Mouse (Mus musculus) MEL (cell line): Measurements from ENCODE around the gene Gm12886.

Experiments
- CTCF ChIP-seq, 3 experiments: IDR thresholded peaks in 2 of 3; conservative IDR thresholded peaks in 1 of 3; 2 replicates each; pipeline ENCODE4 v1.5.1; 2011 to 2012; ENCODE audit warnings: low read length in 3 of 3, low read depth in 2 of 3, mild to moderate bottlenecking in 2 of 3, improper control_type of control experiment in 1 of 3, inconsistent platforms in 1 of 3, mixed read lengths in 1 of 3, moderate library complexity in 1 of 3; ENCODE audit not compliant: control insufficient read depth in 1 of 3, insufficient read depth in 1 of 3, poor library complexity in 1 of 3, severe bottlenecking in 1 of 3
- GATA1 ChIP-seq: IDR thresholded peaks from 2 replicates; pipeline ENCODE4 v1.6.1; 2011; ENCODE audit warnings: low read depth, low read length, improper control_type of control experiment
- JUND ChIP-seq: IDR thresholded peaks from 2 replicates; pipeline ENCODE4 v1.6.1; 2011; ENCODE audit warnings: low read depth, mild to moderate bottlenecking, improper control_type of control experiment, low read length
- MAFK ChIP-seq: IDR thresholded peaks from 2 replicates; pipeline ENCODE4 v1.6.1; 2011; ENCODE audit warnings: low read depth, mild to moderate bottlenecking, low read length, improper control_type of control experiment, borderline replicate concordance
- MAX ChIP-seq: IDR thresholded peaks from 2 replicates; pipeline ENCODE4 v1.6.1; 2011; ENCODE audit warnings: low read length, improper control_type of control experiment
- MEF2A ChIP-seq: IDR thresholded peaks from 2 replicates; pipeline ENCODE4 v1.6.1; 2014; ENCODE audit warnings: low read depth, mild to moderate bottlenecking, inconsistent platforms, low read length, improper control_type of control experiment; ENCODE audit not compliant: poor library complexity, insufficient replicate concordance, severe bottlenecking; ENCODE audit errors: extremely low read depth
- MXI1 ChIP-seq: IDR thresholded peaks from 2 replicates; pipeline ENCODE4 v1.6.1; 2011; ENCODE audit warnings: mild to moderate bottlenecking, low read depth, low read length, improper control_type of control experiment
- POLR2A ChIP-seq, 2 experiments: IDR thresholded peaks; 2 replicates each; pipeline ENCODE4 v1.6.1; 2011 to 2012; ENCODE audit warnings: low read length in 2 of 2, mild to moderate bottlenecking in 2 of 2, control low read depth in 1 of 2, improper control_type of control experiment in 1 of 2, low read depth in 1 of 2, moderate library complexity in 1 of 2; ENCODE audit not compliant: control insufficient read depth in 1 of 2, insufficient read depth in 1 of 2, poor library complexity in 1 of 2
- TAL1 ChIP-seq: IDR thresholded peaks from 2 replicates; pipeline ENCODE4 v1.6.1; 2012; ENCODE audit warnings: mild to moderate bottlenecking, inconsistent platforms, low read length, moderate library complexity, mixed read lengths
- USF2 ChIP-seq, 2 experiments: IDR thresholded peaks; 2 replicates each; pipeline ENCODE4 v1.6.1; 2011 to 2012; ENCODE audit warnings: improper control_type of control experiment in 2 of 2, low read length in 2 of 2, borderline replicate concordance in 1 of 2, inconsistent platforms in 1 of 2, low read depth in 1 of 2, mild to moderate bottlenecking in 1 of 2; ENCODE audit not compliant: insufficient read depth in 1 of 2
- ZNF384 ChIP-seq: IDR thresholded peaks from 2 replicates; pipeline ENCODE4 v1.6.1; 2012; ENCODE audit warnings: low read depth, mild to moderate bottlenecking, inconsistent platforms, low read length, improper control_type of control experiment

- TF ChIP-seq POLR2A (IDR thresholded peaks at IDR 0.05; ENCODE audit: control insufficient read depth in 1 of 2, insufficient read depth in 1 of 2, low read depth in 1 of 2, low read length in 2 of 2, poor library complexity in 1 of 2): no peak
- TF ChIP-seq TAL1: no peak
- TF ChIP-seq MAFK: no peak
- TF ChIP-seq MXI1: no peak
- TF ChIP-seq CTCF (IDR thresholded peaks at IDR 0.05 in 2 of 3, conservative IDR thresholded peaks at IDR 0.05 in 1 of 3; ENCODE audit: control insufficient read depth in 1 of 3, insufficient read depth in 1 of 3, low read depth in 2 of 3, low read length in 3 of 3, poor library complexity in 1 of 3, severe bottlenecking in 1 of 3): no peak
- no peak for TF ChIP-seq MEF2A
- TF ChIP-seq MAX: no peak
- TF ChIP-seq JUND: no peak
- TF ChIP-seq ZNF384: no peak
- no peak for TF ChIP-seq USF2 (IDR thresholded peaks at IDR 0.05; ENCODE audit: borderline replicate concordance in 1 of 2, insufficient read depth in 1 of 2, low read depth in 1 of 2, low read length in 2 of 2)
- TF ChIP-seq GATA1: no peak
Observed at GRCm38 (mm10) chr4:121422999-121423398, at the start of gene Gm12886.
